Mouse (Mus musculus): ENCODE results near the gene BC051019. TPM values are rescaled to one million over a fixed set of nuclear protein-coding genes. Genes with fewer than 3 reads are reported as not detected.

Gene BC051019
- polyA plus RNA-seq, 1 experiment from 2014 or later: 0.70 TPM

DNA sequence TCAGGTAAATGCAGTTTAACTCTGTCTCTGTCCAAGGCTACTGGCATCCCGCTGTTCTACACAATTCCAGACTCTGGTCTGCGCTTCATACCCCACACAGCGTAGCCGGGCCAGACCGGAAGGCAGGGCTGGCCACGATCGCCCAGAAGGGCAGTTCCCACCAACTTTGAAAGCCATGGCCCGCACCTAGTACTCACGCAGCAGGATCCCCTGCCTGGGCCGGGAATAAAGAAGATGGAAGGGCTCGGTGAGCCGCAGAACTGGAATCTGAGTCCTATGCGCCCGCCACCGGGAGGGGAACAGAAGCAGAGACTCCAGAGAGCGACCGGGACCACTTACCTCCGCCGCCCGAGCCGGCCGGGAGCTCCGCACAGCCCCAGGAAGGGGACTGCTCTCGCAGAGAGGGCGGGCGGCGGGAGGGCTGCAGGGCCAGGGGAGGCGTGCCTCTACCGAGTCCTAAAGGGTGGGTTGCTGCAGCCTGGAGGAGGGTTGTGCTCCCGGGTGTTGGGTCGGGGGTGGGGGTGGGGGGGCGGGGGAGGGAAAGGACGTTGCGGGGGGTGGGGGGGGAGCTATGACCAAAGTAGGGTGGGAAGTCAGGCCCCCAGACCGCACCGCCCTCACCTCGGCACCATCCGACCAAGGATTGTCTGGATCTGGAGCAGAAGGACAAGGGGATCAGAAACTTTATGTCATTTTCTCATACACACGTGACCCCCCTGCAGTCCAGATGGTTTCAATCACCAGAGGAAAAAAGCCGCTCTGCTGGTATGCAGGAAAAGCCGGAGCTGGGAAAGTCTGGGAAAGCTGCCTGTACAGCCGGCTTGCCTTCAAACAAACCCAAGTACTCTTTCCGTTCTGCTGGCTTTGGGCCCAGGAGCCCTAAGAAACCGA, 51.8 kb downstream of the BC051019 start:
- peak overlapping the region; percentile 73 for H3K9ac ChIP-seq
- no peaks in the 10 kb centered on the region for H3K27me3 ChIP-seq (ENCODE audit: control insufficient read depth, insufficient read depth, low read length)
- peak overlapping the region; percentile 50 for H3K4me3 ChIP-seq (replicated peaks; ENCODE audit: low read length)
- peak overlapping the region; percentile 81 for H3K27ac ChIP-seq
- ATAC-seq (ENCODE audit: low FRiP score) (peak; percentile 93), DNase-seq (ENCODE audit: low spot score) (peak; percentile 77)
- H3K36me3 ChIP-seq (replicated peaks; ENCODE audit: control insufficient read depth, insufficient read depth): no peaks in the 10 kb centered on the region
- no peaks in the 10 kb centered on the region; the same call in 1 of the 2 replicates for H3K4me1 ChIP-seq (replicated peaks; ENCODE audit: control insufficient read depth, insufficient read depth, low read length)
- H3K9me3 ChIP-seq (ENCODE audit: control insufficient read depth, low read length): no peaks in the 10 kb centered on the region
- under 1% methylated on average over 35 of the region's 44 CpGs for WGBS
- H3K4me2 ChIP-seq (replicated peaks): peak overlapping the region; percentile 91

DNA sequence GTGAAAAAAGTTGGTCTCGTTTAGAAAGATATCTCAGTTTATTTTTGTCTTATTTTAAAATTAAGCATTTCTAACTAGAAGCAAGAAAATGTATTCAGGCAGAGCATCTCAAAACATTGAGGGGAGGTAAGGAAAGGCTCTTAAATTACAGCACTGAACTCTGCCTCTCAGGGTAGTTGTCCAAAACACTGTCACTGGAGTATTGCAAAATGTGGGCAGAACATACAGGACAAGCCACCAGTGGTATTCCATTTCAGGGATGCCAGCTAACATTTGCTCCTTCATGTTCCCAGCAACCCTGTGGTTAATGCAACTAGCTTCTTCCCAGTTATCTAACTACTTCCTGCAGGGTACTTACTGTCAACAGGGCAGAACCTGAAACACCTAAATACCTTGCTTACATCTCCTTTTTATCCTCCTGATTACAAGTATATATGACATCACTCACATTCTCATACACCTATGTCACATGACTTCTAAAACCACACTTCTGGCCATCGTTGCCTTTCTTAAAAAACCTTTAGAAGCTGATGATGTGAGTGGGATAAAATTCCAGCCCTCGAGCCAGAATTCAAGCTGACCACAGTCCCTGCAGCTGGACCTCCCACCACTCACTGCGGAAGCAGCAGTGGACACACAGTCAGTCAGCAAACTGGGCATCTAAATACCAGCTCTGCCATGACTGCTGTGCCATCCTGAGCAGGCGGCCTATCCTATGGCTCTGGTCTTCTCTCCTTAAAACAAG, 54.1 kb downstream of the BC051019 start:
- Histone ChIP-seq H3K27ac (no peak overlapping the region), H3K4me1 (replicated peaks; ENCODE audit: control insufficient read depth, insufficient read depth, low read length) (no peaks in the 10 kb centered on the region; the same call in 1 of the 2 replicates), H3K9ac (no peak overlapping the region), H3K27me3 (ENCODE audit: control insufficient read depth, insufficient read depth, low read length) (no peaks in the 10 kb centered on the region), H3K36me3 (replicated peaks; ENCODE audit: control insufficient read depth, insufficient read depth) (no peaks in the 10 kb centered on the region), H3K4me2 (replicated peaks) (0 out of 2 replicates have a peak overlapping the region, but pooled peaks have one; percentile 1), H3K4me3 (replicated peaks; ENCODE audit: low read length) (no peak overlapping the region), H3K9me3 (ENCODE audit: control insufficient read depth, low read length) (no peaks in the 10 kb centered on the region)
- ATAC-seq (ENCODE audit: low FRiP score) (no peak), DNase-seq (ENCODE audit: low spot score) (no peak)
- 88% methylated on average over 5 of the region's 5 CpGs for WGBS

DNA sequence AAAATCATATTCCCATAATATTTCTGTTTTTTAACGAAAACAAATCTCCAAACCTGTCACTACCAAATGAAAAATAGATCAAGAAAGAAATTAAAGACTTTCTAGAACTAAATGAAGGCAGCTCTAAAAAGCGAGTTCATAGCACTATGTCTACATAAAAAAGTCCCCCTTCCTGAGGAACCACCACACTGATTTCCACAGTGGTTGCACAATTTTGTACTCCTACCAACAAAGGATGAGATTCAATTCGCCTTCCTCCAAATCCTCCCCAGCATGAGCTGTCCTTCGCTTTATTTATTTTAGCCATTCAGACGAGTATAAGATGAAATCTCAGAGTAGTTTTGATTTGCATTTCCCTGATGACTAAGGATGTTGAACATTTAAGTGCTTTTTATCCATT, 57.0 kb downstream of the BC051019 start:
- Histone ChIP-seq H3K4me2 (replicated peaks) (no peak overlapping the region), H3K27ac (no peak overlapping the region), H3K4me3 (replicated peaks; ENCODE audit: low read length) (no peak overlapping the region), H3K36me3 (replicated peaks; ENCODE audit: control insufficient read depth, insufficient read depth) (no peaks in the 10 kb centered on the region), H3K4me1 (replicated peaks; ENCODE audit: control insufficient read depth, insufficient read depth, low read length) (no peaks in the 10 kb centered on the region; the same call in 1 of the 2 replicates), H3K27me3 (ENCODE audit: control insufficient read depth, insufficient read depth, low read length) (no peaks in the 10 kb centered on the region), H3K9me3 (ENCODE audit: control insufficient read depth, low read length) (no peaks in the 10 kb centered on the region), H3K9ac (no peak overlapping the region)
- no peak for ATAC-seq (ENCODE audit: low FRiP score)
- 83% methylated on average over 5 of the region's 5 CpGs for WGBS
- DNase-seq (ENCODE audit: low spot score): no peak

DNA sequence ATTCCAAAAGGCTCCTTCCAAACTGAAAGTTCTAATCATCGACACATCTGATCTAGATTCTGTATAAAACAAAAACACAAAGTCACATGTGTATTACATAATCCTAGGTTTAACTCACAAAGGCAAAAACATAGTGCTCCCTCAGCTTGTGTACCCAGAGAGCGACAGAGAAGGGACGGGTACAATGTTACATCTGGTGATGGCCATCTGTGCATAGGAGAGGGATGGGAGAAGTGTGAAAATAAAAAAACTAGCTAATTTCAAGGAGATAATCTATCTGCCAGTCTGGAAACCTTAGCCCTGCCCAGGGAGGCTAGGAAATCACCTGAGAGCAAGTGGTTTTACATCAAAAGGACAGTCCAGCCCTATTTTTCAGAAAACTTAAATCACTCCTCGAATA, 61.0 kb downstream of the BC051019 start:
- no peaks in the 10 kb centered on the region for H3K9me3 ChIP-seq (ENCODE audit: control insufficient read depth, low read length)
- no peak for DNase-seq (ENCODE audit: low spot score)
- 93% methylated on average over 4 of the region's 4 CpGs for WGBS

More for the DNA sequence above, 61.0 kb downstream of the BC051019 start:
- ATAC-seq (ENCODE audit: low FRiP score): no peak
- Histone ChIP-seq H3K27ac (no peak overlapping the region), H3K4me3 (replicated peaks; ENCODE audit: low read length) (no peak overlapping the region), H3K27me3 (ENCODE audit: control insufficient read depth, insufficient read depth, low read length) (no peaks in the 10 kb centered on the region), H3K4me2 (replicated peaks) (no peak overlapping the region), H3K4me1 (replicated peaks; ENCODE audit: control insufficient read depth, insufficient read depth, low read length) (no peaks in the 10 kb centered on the region), H3K9ac (no peak overlapping the region), H3K36me3 (replicated peaks; ENCODE audit: control insufficient read depth, insufficient read depth) (no peaks in the 10 kb centered on the region)

Other genes starting within 250 kb of the BC051019 start
- 0.82 and 1.2 TPM in 2 replicates for gene Trim66, start 215.7 kb downstream of the BC051019 start, polyA plus RNA-seq (2014; fragmentation: Nextera tagmentation; extraction: Ambion mirVana)
- 81.9 and 91.4 TPM in 2 replicates for gene Rpl27a, start 204.7 kb downstream of the BC051019 start, polyA plus RNA-seq (2014; fragmentation: Nextera tagmentation; extraction: Ambion mirVana)
- gene St5, start 20.2 kb downstream of the BC051019 start, polyA plus RNA-seq (2014; fragmentation: Nextera tagmentation; extraction: Ambion mirVana): 23.4 and 24.0 TPM in 2 replicates
- gene Akip1, start 20.2 kb downstream of the BC051019 start, polyA plus RNA-seq (2014; fragmentation: Nextera tagmentation; extraction: Ambion mirVana): 12.7 and 13.0 TPM in 2 replicates
- not detected in 2 replicates for gene Ascl3, start 7.9 kb upstream of the BC051019 start, polyA plus RNA-seq (2014; fragmentation: Nextera tagmentation; extraction: Ambion mirVana)
- gene Tmem9b, start 29.0 kb upstream of the BC051019 start, polyA plus RNA-seq (2014; fragmentation: Nextera tagmentation; extraction: Ambion mirVana): 149 TPM in 2 replicates
- 12.6 and 14.1 TPM in 2 replicates for gene Nrip3, start 58.2 kb upstream of the BC051019 start, polyA plus RNA-seq (2014; fragmentation: Nextera tagmentation; extraction: Ambion mirVana)
- 1.7 and 2.1 TPM in 2 replicates for gene Scube2, start 141.8 kb upstream of the BC051019 start, polyA plus RNA-seq (2014; fragmentation: Nextera tagmentation; extraction: Ambion mirVana)
- gene Dennd5a, start 236.6 kb upstream of the BC051019 start, polyA plus RNA-seq (2014; fragmentation: Nextera tagmentation; extraction: Ambion mirVana): 55.3 and 56.0 TPM in 2 replicates

All from hindbrain, embryonic 14.5 days (tissue).